Mouse (Mus musculus) liver, adult 2 months (tissue): Measurements from ENCODE around the gene Ptms.

ENCODE experiments used
- CTCF ChIP-seq: fragments of 200-500 bp; IDR thresholded peaks from 2 replicates; pipeline ENCODE4 v1.5.1; 2011; ENCODE audit warnings: low read depth, low read length, control low read depth
- POLR2A ChIP-seq: fragments of 200-500 bp; IDR thresholded peaks from 2 replicates; pipeline ENCODE4 v1.6.1; 2011; ENCODE audit warnings: low read length, control low read depth; ENCODE audit not compliant: insufficient read depth; ENCODE audit errors: extremely low read depth

- TF ChIP-seq CTCF (peak; percentile 47; the same call in 1 of the 2 replicates), POLR2A (no peak)
Measured at GRCm38 (mm10) chr6:124966466-124967118, 46.7 kb upstream of the Ptms start.
